Comparison of ENCODE assay signal across 24 mouse cellular contexts in the genomic region with DNA sequence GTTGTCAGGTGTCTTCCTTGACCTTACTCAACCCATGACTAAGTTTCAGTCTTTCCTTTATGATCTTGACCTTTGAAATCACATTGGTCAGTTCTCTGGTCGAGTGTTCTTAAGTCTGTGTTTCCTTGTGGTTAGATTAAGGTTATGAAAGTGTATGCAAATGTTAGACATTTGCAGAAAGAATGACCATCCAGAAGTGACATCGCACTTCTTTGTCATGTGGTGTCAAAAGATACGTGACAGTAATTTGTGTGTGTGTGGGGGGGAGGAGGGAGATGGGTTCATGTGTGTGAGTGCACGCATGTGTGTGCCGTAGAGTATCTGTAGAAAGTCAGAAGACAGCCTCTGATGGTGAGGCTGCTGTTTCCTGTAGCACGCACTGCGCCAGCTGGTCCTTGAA.
DNase-seq lines count a peak whose midpoint lies in the region; ATAC-seq and TF ChIP-seq lines count a peak whose summit lies in the region.
"Had no signal": no experiment of that assay in that cellular context is flagged by ENCODE, and none has a peak within 500 bp of the region (broad histone marks: within the 10 kb centered on the region; RNA-seq: fewer than 3 reads in every experiment).

No protein-coding gene starts in this region.

- H3K36me3 ChIP-seq in intestine, embryonic 14.5 days (ENCODE audit: control insufficient read depth, insufficient read depth, low read length): no peaks in the 10 kb centered on the region
- H3K36me3 ChIP-seq in intestine, embryonic 15.5 days: no peaks in the 10 kb centered on the region
- no peaks in the 10 kb centered on the region for H3K36me3 ChIP-seq in CH12.LX (replicated peaks in 1 of 2; ENCODE audit: control insufficient read depth in 1 of 2, insufficient read depth in 1 of 2, low read length in 1 of 2)
- H3K36me3 ChIP-seq: embryonic facial prominence, embryonic 13.5 days; embryonic facial prominence, embryonic 15.5 days; forebrain, embryonic 10.5 days; forebrain, embryonic 12.5 days had no signal

- no peak overlapping the region for H3K9ac ChIP-seq in intestine, embryonic 14.5 days (ENCODE audit: low read length)
- no peak overlapping the region for H3K9ac ChIP-seq in intestine, embryonic 15.5 days
- no peak overlapping the region for H3K9ac ChIP-seq in CH12.LX (ENCODE audit: insufficient read depth, low read depth)
- H3K9ac ChIP-seq: embryonic facial prominence, embryonic 13.5 days; embryonic facial prominence, embryonic 15.5 days; forebrain, embryonic 12.5 days had no signal

- TF ChIP-seq POLR2A in CH12.LX (IDR thresholded peaks at IDR 0.05; ENCODE audit: low read depth, low read length): no peak; the same call in 1 of the 2 replicates

- no peak overlapping the region for H3K4me3 ChIP-seq in intestine, embryonic 14.5 days (ENCODE audit: low read depth, low read length)
- H3K4me3 ChIP-seq in intestine, embryonic 15.5 days (replicated peaks): no peak overlapping the region
- no peak overlapping the region for H3K4me3 ChIP-seq in CH12.LX (replicated peaks in 1 of 3; ENCODE audit: low read depth in 2 of 3, low read length in 2 of 3, poor library complexity in 1 of 3)
- H3K4me3 ChIP-seq: embryonic facial prominence, embryonic 13.5 days; embryonic facial prominence, embryonic 15.5 days; erythroblast, embryonic 14.5 days; forebrain, embryonic 10.5 days; forebrain, embryonic 12.5 days had no signal

- no peak; the same call in 1 of the 2 replicates for TF ChIP-seq RAD21 in CH12.LX (IDR thresholded peaks at IDR 0.05; ENCODE audit: low read depth, low read length)

- peak; percentile 89 for TF ChIP-seq EP300 in CH12.LX (IDR thresholded peaks at IDR 0.05; ENCODE audit: low read length)

- no peaks in the 10 kb centered on the region for H3K79me2 ChIP-seq in CH12.LX (replicated peaks; ENCODE audit: control insufficient read depth, extremely low read depth, insufficient read depth, poor library complexity, severe bottlenecking)

- WGBS in intestine, embryonic 14.5 days: 89% methylated on average over 7 of the region's 7 CpGs
- 90% methylated on average over 7 of the region's 7 CpGs for WGBS in intestine, embryonic 15.5 days

- no peaks in the 10 kb centered on the region for H3K27me3 ChIP-seq in intestine, embryonic 14.5 days (replicated peaks; ENCODE audit: control insufficient read depth, insufficient read depth, low read length)
- H3K27me3 ChIP-seq in intestine, embryonic 15.5 days (replicated peaks): no peaks in the 10 kb centered on the region
- H3K27me3 ChIP-seq in CH12.LX (replicated peaks): no peaks in the 10 kb centered on the region
- H3K27me3 ChIP-seq: embryonic facial prominence, embryonic 13.5 days; embryonic facial prominence, embryonic 15.5 days; forebrain, embryonic 12.5 days had no signal

- DNase-seq in heart, adult 11 months: peak; percentile 63
- DNase-seq in heart, adult 9 months (ENCODE audit: low spot score in 2 of 2): no peak
- DNase-seq in intestine, embryonic 14.5 days (ENCODE audit: low spot score): peak; percentile 3
- no peak for DNase-seq in CH12.LX (ENCODE audit: extremely low read depth)
- DNase-seq: adrenal gland, adult 2 months; adrenal gland, postnatal 10 days; adrenal gland, postnatal 25 days; B cell, adult 2 months; cerebellum, adult 11 months; cerebellum, adult 18-20 months; cerebellum, adult 8-10 months; cerebellum, adult 9-11 months; cerebellum, postnatal 14 days; cerebellum, postnatal 36 days; embryo, embryonic 11 days had no signal

- TF ChIP-seq CTCF in CH12.LX (conservative IDR thresholded peaks at IDR 0.05 in 1 of 2, IDR thresholded peaks at IDR 0.05 in 1 of 2; ENCODE audit: low read depth in 2 of 2, low read length in 2 of 2): no peak

- H3K4me1 ChIP-seq in intestine, embryonic 14.5 days (replicated peaks; ENCODE audit: control insufficient read depth, insufficient read depth, low read length): no peaks in the 10 kb centered on the region
- no peaks in the 10 kb centered on the region for H3K4me1 ChIP-seq in intestine, embryonic 15.5 days (replicated peaks)
- peaks cover 14 to 38% of the 10 kb centered on the region in 2 experiments for H3K4me1 ChIP-seq in CH12.LX (ENCODE audit: control insufficient read depth in 1 of 2, insufficient read depth in 2 of 2)

- no peak overlapping the region for H3K27ac ChIP-seq in intestine, embryonic 14.5 days (ENCODE audit: low read depth)
- no peak overlapping the region for H3K27ac ChIP-seq in intestine, embryonic 15.5 days
- H3K27ac ChIP-seq in CH12.LX (ENCODE audit: insufficient read depth, low read depth): peak overlapping the region; percentile 66
- H3K27ac ChIP-seq: embryonic facial prominence, embryonic 13.5 days; embryonic facial prominence, embryonic 15.5 days; forebrain, embryonic 10.5 days; forebrain, embryonic 12.5 days had no signal

- no peak for ATAC-seq in intestine, embryonic 14.5 days (replicated peaks; ENCODE audit: low FRiP score, low TSS enrichment, low read depth)
- ATAC-seq in intestine, embryonic 15.5 days: no peak
- ATAC-seq: CD4-positive, CD25-positive, alpha-beta regulatory T cell, adult 4 months; forebrain, embryonic 14.5 days; forebrain, embryonic 16.5 days had no signal

- no peaks in the 10 kb centered on the region for H3K9me3 ChIP-seq in intestine, embryonic 14.5 days (ENCODE audit: control insufficient read depth, low read length)
- H3K9me3 ChIP-seq in intestine, embryonic 15.5 days: no peaks in the 10 kb centered on the region
- H3K9me3 ChIP-seq in CH12.LX (replicated peaks; ENCODE audit: low read length): no peaks in the 10 kb centered on the region
- H3K9me3 ChIP-seq: embryonic facial prominence, embryonic 13.5 days; embryonic facial prominence, embryonic 15.5 days; forebrain, embryonic 10.5 days; forebrain, embryonic 12.5 days had no signal

- in situ Hi-C loops in CH12.LX (cut with MboI; ENCODE audit: low pct_ligation_motif_present, low pct_unique_long_range_greater_than_20kb, low sequenced_read_pairs): loop anchor here (5.0 to 25.0 kb wide), 2 partner anchors 87 to 123 kb away; no protein-coding TSS in a partner anchor

- dilution Hi-C loops in CH12.LX (cut with MboI; ENCODE audit: extremely low pct_ligation_motif_present, extremely low pct_unique_long_range_greater_than_20kb, low sequenced_read_pairs): no loop called here

- no peak overlapping the region for H3K4me2 ChIP-seq in intestine, embryonic 14.5 days (ENCODE audit: low read length)
- H3K4me2 ChIP-seq in intestine, embryonic 15.5 days (replicated peaks): no peak overlapping the region
- H3K4me2 ChIP-seq in CH12.LX (ENCODE audit: insufficient read depth, low read depth, poor library complexity, severe bottlenecking): peak overlapping the region; percentile 71
- H3K4me2 ChIP-seq: embryonic facial prominence, embryonic 13.5 days; embryonic facial prominence, embryonic 15.5 days; forebrain, embryonic 12.5 days had no signal

TF ChIP-seq in CH12.LX, 34 proteins besides CTCF, POLR2A, EP300 and RAD21:
- no peak; the same call in 1 of the 2 replicates for TF ChIP-seq MAFK (IDR thresholded peaks at IDR 0.05; ENCODE audit: insufficient replicate concordance, low read length)
- TF ChIP-seq ELF1 (IDR thresholded peaks at IDR 0.05; ENCODE audit: low read depth, low read length): no peak
- 0 out of 2 replicates have a peak, but pooled peaks have one; percentile 36 for TF ChIP-seq TBP (conservative IDR thresholded peaks at IDR 0.05; ENCODE audit: low read depth, low read length)
- peak; percentile 32; the same call in 1 of the 2 replicates for TF ChIP-seq JUN (IDR thresholded peaks at IDR 0.05; ENCODE audit: insufficient read depth, low read depth, low read length)
- TF ChIP-seq JUND (conservative IDR thresholded peaks at IDR 0.05; ENCODE audit: low read depth, low read length): peak; percentile 56
- peak; percentile 83; the same call in 1 of the 2 replicates for TF ChIP-seq MAZ (IDR thresholded peaks at IDR 0.05; ENCODE audit: low read depth, low read length)
- TF ChIP-seq SMC3 (IDR thresholded peaks at IDR 0.05; ENCODE audit: low read depth, low read length): no peak
- peak; percentile 80 for TF ChIP-seq MYC (IDR thresholded peaks at IDR 0.05; ENCODE audit: low read depth, low read length)
- TF ChIP-seq BHLHE40 (IDR thresholded peaks at IDR 0.05; ENCODE audit: low read depth, low read length): peak; percentile 94
- TF ChIP-seq IRF4 (IDR thresholded peaks at IDR 0.05; ENCODE audit: low read depth, low read length): peak; percentile 80
- peak; percentile 91 for TF ChIP-seq MAX (IDR thresholded peaks at IDR 0.05; ENCODE audit: low read length)
- no peak for TF ChIP-seq ZKSCAN1 (IDR thresholded peaks at IDR 0.05; ENCODE audit: borderline replicate concordance, low read depth, low read length)
- TF ChIP-seq SIN3A (IDR thresholded peaks at IDR 0.05; ENCODE audit: low read length): 0 out of 2 replicates have a peak, but pooled peaks have one; percentile 34
- no peak for TF ChIP-seq USF1 (IDR thresholded peaks at IDR 0.05; ENCODE audit: low read depth, low read length)
- TF ChIP-seq USF2 (conservative IDR thresholded peaks at IDR 0.05; ENCODE audit: low read depth, low read length): no peak
- peak; percentile 74; the same call in 1 of the 2 replicates for TF ChIP-seq TCF12 (IDR thresholded peaks at IDR 0.05; ENCODE audit: low read depth, low read length)
- TF ChIP-seq MXI1 (IDR thresholded peaks at IDR 0.05; ENCODE audit: low read depth, low read length): peak; percentile 69; the same call in 1 of the 2 replicates
- peak; percentile 88 for TF ChIP-seq ETS1 (conservative IDR thresholded peaks at IDR 0.05; ENCODE audit: low read depth, low read length)
- TF ChIP-seq POLR2AphosphoS2 (IDR thresholded peaks at IDR 0.05; ENCODE audit: low read depth, low read length): no peak
- no peak for TF ChIP-seq NRF1 (IDR thresholded peaks at IDR 0.05; ENCODE audit: low read depth, low read length)
- TF ChIP-seq RCOR1 (conservative IDR thresholded peaks at IDR 0.05; ENCODE audit: low read depth, low read length): no peak

Comparison
In these comparisons a context has a peak if more than half of its experiments do, and no peak if none do; other contexts are left out.
1. DNase-seq: peak in heart, adult 11 months (single experiment) and intestine, embryonic 14.5 days (single experiment); none in heart, adult 9 months (0 of 2) and CH12.LX (single experiment).